Mouse (Mus musculus) heart, adult 2 months (tissue): Measurements from ENCODE around the gene Cmtr1.

Experiments used
- CTCF ChIP-seq: fragments of 200-600 bp; IDR thresholded peaks from 2 replicates; pipeline ENCODE4 v1.8.1; 2022; ENCODE audit warnings: antibody characterized with exemption, mild to moderate bottlenecking, moderate library complexity
- EP300 ChIP-seq: fragments of 200-500 bp; IDR thresholded peaks from 2 replicates; pipeline ENCODE4 v1.6.1; 2011; ENCODE audit warnings: low read depth, low read length, control low read depth; ENCODE audit not compliant: insufficient read depth
- POLR2A ChIP-seq: fragments of 200-500 bp; IDR thresholded peaks from 2 replicates; pipeline ENCODE4 v1.6.1; 2011; ENCODE audit warnings: mild to moderate bottlenecking, low read depth, low read length, control low read depth; ENCODE audit not compliant: insufficient read depth

DNA sequence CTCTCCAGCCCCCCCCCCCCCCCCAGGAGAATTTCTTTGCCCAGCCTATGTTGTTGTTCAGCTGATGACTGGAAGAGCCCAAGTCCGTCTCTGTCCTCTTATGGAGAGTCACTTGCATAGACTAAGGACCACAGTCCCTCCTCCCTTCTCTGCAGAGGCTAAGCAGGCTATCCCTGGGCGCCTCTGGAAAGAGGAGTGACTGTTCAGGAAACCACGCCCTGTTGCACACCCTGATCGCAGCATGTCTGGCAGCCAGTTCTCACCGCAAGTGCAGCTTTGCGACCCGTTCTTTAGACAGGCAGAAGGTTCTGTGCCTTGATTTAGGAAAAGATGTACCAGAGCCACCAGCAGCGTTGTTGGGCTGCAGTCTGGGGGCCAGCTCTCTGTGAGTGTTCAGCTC lies 22.5 kb upstream of the Cmtr1 start:
- TF ChIP-seq CTCF (no peak), EP300 (no peak), POLR2A (no peak)
